Mouse (Mus musculus) thymus, adult 2 months (tissue): Measurements from ENCODE around the gene Yipf4. TPM values are rescaled to one million over a fixed set of nuclear protein-coding genes. Genes with fewer than 3 reads are reported as not detected.
"Not testable (repeated sequence)": the region's sequence is repeated elsewhere in the genome, so short reads cannot be mapped to it uniquely, and the experiment has no call there.

Experiments
- DNase-seq: peaks from one replicate; pipeline ENCODE4 v3.0.0; 2021
- H3K27ac ChIP-seq: fragments of 200-500 bp; 2 replicates; pipeline ENCODE4 v1.5.1; 2012; ENCODE audit warnings: low read length, control low read depth; ENCODE audit not compliant: control insufficient read depth, insufficient read depth
- H3K27me3 ChIP-seq: fragments of 200-500 bp; 2 replicates; pipeline ENCODE4 v1.6.1; 2012; ENCODE audit warnings: mild to moderate bottlenecking, low read length, moderate library complexity, mixed read lengths; ENCODE audit not compliant: control insufficient read depth, insufficient read depth
- H3K36me3 ChIP-seq: fragments of 200-500 bp; 2 replicates; pipeline ENCODE4 v1.6.1; 2012; ENCODE audit warnings: mild to moderate bottlenecking, low read length, moderate library complexity; ENCODE audit not compliant: control insufficient read depth, insufficient read depth
- H3K4me1 ChIP-seq: fragments of 200-500 bp; replicated peaks from 2 replicates; pipeline ENCODE4 v1.6.1; 2012; ENCODE audit warnings: low read length; ENCODE audit not compliant: control insufficient read depth, insufficient read depth
- H3K4me3 ChIP-seq: fragments of 200-500 bp; 2 replicates; pipeline ENCODE4 v1.5.1; 2012; ENCODE audit warnings: mild to moderate bottlenecking, low read length, control low read depth, moderate library complexity; ENCODE audit not compliant: control insufficient read depth, insufficient read depth
- CTCF ChIP-seq: fragments of 200-500 bp; IDR thresholded peaks from 2 replicates; pipeline ENCODE4 v1.5.1; 2012; ENCODE audit warnings: mild to moderate bottlenecking, control low read depth, low read length, moderate library complexity, borderline replicate concordance; ENCODE audit not compliant: control insufficient read depth, poor library complexity, insufficient read depth; ENCODE audit errors: extremely low read depth
- POLR2A ChIP-seq: fragments of 200-500 bp; IDR thresholded peaks from 2 replicates; pipeline ENCODE4 v1.6.1; 2012; ENCODE audit warnings: mild to moderate bottlenecking, low read length, control low read depth, moderate library complexity; ENCODE audit not compliant: control insufficient read depth, poor library complexity, insufficient read depth; ENCODE audit errors: extremely low read depth
- WGBS: fragments of 180-500 bp; shearing (Covaris S2); methylation state at CpG from one replicate; pipeline ENCODE4 v1.1.7; 2018; 5-methylcytosine and 5-hydroxymethylcytosine counted together
- polyA plus RNA-seq: library from polyadenylated mRNA; depleted of rRNA; stranded (reverse); fragments of >200 nt; gene quantifications from 2 replicates; pipeline ENCODE4 v1.2.3, GENCODE M21; 2012

The Yipf4 gene
- polyA plus RNA-seq, 1 experiment: 95.8 TPM

DNA sequence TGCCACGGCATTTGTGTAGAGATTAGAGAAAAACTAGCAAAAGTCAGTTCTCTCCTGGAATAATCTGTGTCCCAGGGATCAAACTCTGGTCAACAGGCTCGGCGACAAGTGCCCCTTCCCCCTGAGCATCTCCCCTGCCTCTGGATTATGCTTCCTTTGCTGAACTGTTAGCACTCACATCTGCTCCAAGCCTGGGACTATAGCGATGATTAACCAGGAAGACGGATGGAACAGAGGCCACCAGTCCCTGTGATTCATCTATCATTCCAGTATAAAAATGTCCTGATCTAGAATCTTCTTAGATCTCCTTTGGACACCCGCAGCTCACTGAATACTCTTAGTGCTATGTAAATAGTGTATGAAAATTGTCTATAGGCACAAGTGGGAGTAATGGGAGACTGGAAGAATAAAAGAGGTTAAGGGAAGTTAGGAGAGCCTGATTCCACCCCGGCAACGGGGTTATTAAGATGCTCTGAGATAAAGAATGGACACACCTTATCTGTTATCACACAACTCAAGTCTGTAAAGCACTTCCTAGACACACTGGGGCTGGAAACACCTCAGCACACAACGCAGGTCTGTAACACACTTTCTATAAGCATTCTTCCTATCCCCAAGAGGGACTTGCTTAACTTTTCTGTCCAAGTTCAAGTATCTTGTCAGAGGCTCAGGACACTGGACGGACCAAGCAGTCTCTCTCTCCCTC lies 31.2 kb upstream of the Yipf4 start:
- TF ChIP-seq CTCF (no peak), POLR2A (no peak)
- H3K4me3 ChIP-seq: no peak overlapping the region

DNA sequence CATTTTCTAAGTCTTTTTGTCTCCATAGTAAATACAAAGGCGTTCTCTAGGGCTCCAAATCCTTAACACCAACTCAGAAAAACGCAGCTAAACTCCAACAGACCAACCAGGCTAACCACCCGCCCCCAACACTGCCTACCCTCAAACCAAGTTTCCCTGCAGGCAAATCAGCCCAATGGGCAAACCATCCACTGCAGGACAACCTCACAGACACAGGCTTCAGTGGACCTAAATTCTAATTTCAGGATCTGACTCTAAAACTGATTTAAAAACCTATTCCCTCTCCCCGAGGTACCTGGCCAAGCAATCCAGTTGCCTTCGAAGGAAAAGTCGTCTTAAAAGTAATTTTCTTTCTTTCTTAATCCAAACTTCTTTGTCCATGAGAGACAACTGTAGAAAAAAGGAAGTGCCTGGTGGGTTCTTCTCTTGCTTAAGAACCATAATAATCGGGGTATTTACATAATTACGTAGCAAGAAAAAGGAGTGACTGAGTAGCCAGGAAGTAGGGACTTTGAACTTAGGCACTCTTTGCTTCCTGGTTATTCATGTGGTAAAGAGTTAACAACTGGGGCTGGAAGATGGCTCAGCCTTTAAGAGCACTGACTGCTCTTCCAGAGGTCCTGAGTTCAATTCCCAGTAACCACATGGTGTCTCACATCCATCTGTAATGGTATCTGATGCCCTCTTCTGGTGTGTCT lies 30.4 kb upstream of the Yipf4 start, which contains the start of gene Nlrc4:
Gene Nlrc4 (minus strand): TSS at position 432 of the 698 bp plus-strand sequence.
- 42% methylated on average over 8 of the region's 8 CpGs for WGBS
- Histone ChIP-seq H3K36me3 (no peaks in the 10 kb centered on the region), H3K27me3 (no peaks in the 10 kb centered on the region), H3K4me1 (0 out of 2 replicates have a peak, but pooled peaks cover 2% of the 10 kb centered on the region), H3K4me3 (no peak within 1 kb of the TSS), H3K27ac (no peak within 1 kb of the TSS; the same call in 1 of the 2 replicates)
- TF ChIP-seq CTCF (no peak), POLR2A (no peak)
- no peak for DNase-seq

More for the DNA sequence above, 31.2 kb upstream of the Yipf4 start:
- WGBS: 80% methylated on average over 10 of the region's 10 CpGs
- Histone ChIP-seq H3K27ac (no peak overlapping the region), H3K27me3 (no peaks in the 10 kb centered on the region), H3K4me1 (0 out of 2 replicates have a peak, but pooled peaks cover 2% of the 10 kb centered on the region), H3K36me3 (no peaks in the 10 kb centered on the region)
- DNase-seq: no peak

DNA sequence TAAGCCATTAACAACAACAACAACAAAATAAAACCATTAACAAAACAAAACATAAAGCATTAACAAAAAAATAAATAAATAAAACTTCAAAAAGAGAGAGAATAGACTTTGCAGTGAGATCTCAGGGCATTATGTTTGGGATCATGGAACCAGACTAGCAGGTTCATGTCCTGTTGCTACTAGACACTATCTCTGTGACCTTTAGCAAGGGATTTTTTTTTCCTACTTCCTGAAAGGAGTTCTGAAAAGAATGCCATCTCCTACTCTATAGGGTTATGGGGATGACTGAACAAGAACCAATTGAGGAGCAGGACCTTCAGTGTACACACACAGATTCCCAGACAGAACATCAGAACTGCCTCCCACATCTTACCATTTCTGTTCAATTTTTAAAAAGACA lies 25.8 kb upstream of the Yipf4 start:
- no peaks in the 10 kb centered on the region for H3K27me3 ChIP-seq
- H3K4me3 ChIP-seq: no peak overlapping the region
- DNase-seq: no peak
- H3K36me3 ChIP-seq: no peaks in the 10 kb centered on the region
- no peak for TF ChIP-seq POLR2A
- no peak for TF ChIP-seq CTCF
- 0 out of 2 replicates have a peak, but pooled peaks cover 2% of the 10 kb centered on the region for H3K4me1 ChIP-seq
- no peak overlapping the region for H3K27ac ChIP-seq

DNA sequence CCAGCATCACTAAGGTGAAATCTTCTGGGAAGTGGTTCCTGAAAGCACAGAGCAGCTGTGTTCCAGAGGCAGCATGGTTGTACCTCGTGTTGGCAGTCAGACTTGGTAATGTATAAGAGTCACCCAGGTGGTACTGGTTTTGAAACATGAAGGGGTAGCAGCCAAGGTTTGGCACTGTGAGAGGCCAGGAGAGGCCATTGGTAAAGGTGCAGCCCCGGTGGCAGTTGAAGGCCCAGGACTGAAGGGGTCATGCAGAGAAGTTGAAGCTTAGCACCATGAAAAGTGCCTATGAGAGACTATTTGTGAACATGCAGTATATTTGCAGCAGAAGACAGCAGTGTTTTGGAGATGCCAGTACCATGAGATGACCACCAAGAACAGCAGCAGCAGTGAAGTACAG lies 21.3 kb upstream of the Yipf4 start:
- not testable (repeated sequence) for H3K4me1 ChIP-seq, H3K36me3 ChIP-seq, DNase-seq, H3K27me3 ChIP-seq, H3K27ac ChIP-seq, H3K4me3 ChIP-seq
- WGBS: 88% methylated on average over 2 of the region's 2 CpGs

DNA sequence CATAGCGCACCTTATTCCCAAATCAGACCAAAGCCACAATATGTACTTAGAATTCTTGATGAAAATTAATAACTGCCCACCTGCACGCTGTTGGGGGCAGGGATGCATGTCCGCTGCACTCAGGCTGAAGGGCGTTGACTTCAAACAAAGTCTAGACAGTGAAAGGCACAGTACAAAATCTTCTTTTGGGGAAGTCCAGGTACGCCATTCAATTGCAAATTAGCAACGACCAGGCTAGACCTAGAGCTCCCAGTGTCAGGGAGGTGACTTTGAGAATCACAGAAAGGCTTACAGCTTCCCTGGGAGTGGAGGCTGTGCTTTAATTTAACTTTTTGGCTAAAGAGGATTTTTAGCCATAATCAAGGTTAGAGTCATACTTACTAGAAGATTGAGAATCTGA lies 19.2 kb upstream of the Yipf4 start:
- 90% methylated on average over 6 of the region's 6 CpGs for WGBS
- H3K4me3 ChIP-seq, DNase-seq, H3K4me1 ChIP-seq, H3K27me3 ChIP-seq, H3K36me3 ChIP-seq, H3K27ac ChIP-seq: not testable (repeated sequence)

DNA sequence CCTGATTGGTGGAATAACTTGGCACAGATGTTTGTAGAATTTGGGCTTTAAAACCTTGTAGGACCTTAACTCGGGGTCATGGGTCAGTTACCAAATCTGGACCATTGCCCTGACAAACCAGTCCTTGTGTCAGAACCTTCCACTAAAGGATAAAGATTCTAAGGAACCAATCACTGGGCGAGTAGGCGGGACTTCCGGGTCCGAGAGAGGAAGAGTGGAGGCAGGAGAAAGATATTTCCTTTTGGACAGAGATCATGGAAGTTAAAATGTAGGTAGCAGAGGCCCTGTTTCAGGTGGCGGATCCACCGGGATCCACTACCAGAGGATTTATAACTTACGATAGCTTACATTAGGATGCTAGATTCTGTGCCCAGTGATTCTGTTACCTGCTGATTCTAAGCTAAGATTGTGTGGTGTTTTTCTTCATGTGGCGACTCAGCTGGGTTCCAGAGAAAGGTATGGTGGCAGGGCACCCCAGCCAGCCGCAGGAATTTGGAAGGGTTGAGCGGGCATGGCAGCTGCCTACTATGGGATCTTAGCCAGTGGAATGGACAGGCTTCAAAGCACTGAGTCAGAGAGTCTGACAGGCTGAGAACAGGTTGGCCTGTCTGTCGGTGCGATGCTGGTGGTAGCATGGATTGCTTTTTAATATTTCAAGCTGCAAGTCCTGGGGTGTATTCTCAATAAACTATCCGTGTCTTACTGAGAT lies 8.8 kb upstream of the Yipf4 start:
- Histone ChIP-seq H3K27ac (no peak overlapping the region), H3K4me1 (no peaks in the 10 kb centered on the region), H3K36me3 (no peaks in the 10 kb centered on the region), H3K27me3 (no peaks in the 10 kb centered on the region), H3K4me3 (no peak overlapping the region)
- WGBS: 93% methylated on average over 14 of the region's 14 CpGs
- TF ChIP-seq POLR2A (no peak), CTCF (no peak)
- DNase-seq: no peak
